Mouse (Mus musculus): ENCODE measurements around the gene Cul3.

Cul3 gene

GRCm38 (mm10) chr1:80293307-80293706 is 47.0 kb downstream of the Cul3 start:
- no peak for DNase-seq (ENCODE audit: low spot score)

GRCm38 (mm10) chr1:80278731-80279130 is 61.5 kb downstream of the Cul3 start:
- DNase-seq (ENCODE audit: low spot score) = no peak

- no peak for DNase-seq (ENCODE audit: low spot score)
These were observed 79.8 kb downstream of the Cul3 start for GRCm38 (mm10) chr1:80260443-80260842.

GRCm38 (mm10) chr1:80258632-80259031 is 81.6 kb downstream of the Cul3 start:
- no peak for DNase-seq (ENCODE audit: low spot score)

- DNase-seq (ENCODE audit: low spot score) = no peak
These were observed 87.0 kb downstream of the Cul3 start for GRCm38 (mm10) chr1:80253309-80253708.

- DNase-seq (ENCODE audit: low spot score) = no peak
These were observed 90.0 kb downstream of the Cul3 start for GRCm38 (mm10) chr1:80250247-80250646.

GRCm38 (mm10) chr1:80247131-80247530 is 93.1 kb downstream of the Cul3 start:
- DNase-seq (ENCODE audit: low spot score) = no peak

GRCm38 (mm10) chr1:80244123-80244522 is 96.2 kb downstream of the Cul3 start:
- no peak for DNase-seq (ENCODE audit: low spot score)

- DNase-seq (ENCODE audit: low spot score) = no peak
These were observed 98.7 kb downstream of the Cul3 start for GRCm38 (mm10) chr1:80241579-80241978.

GRCm38 (mm10) chr1:80240017-80240660 is 100.1 kb downstream of the Cul3 start:
- no peak for DNase-seq (ENCODE audit: low spot score)

- DNase-seq (ENCODE audit: low spot score) = no peak
These were observed 100.8 kb downstream of the Cul3 start for GRCm38 (mm10) chr1:80239481-80239880.

- DNase-seq (ENCODE audit: low spot score) = no peak
These were observed 103.2 kb downstream of the Cul3 start for GRCm38 (mm10) chr1:80236951-80237702.

- DNase-seq (ENCODE audit: low spot score) = no peak
These were observed 104.2 kb downstream of the Cul3 start for GRCm38 (mm10) chr1:80236126-80236525.

GRCm38 (mm10) chr1:80230612-80231011 is 109.7 kb downstream of the Cul3 start:
- no peak for DNase-seq (ENCODE audit: low spot score)

GRCm38 (mm10) chr1:80224839-80225412 is 115.4 kb downstream of the Cul3 start:
- DNase-seq (ENCODE audit: low spot score) = no peak

- DNase-seq (ENCODE audit: low spot score) = no peak
These were observed 119.1 kb downstream of the Cul3 start for GRCm38 (mm10) chr1:80221151-80221550.

- no peak for DNase-seq (ENCODE audit: low spot score)
These were observed 122.0 kb downstream of the Cul3 start, which contains the start of gene Fam124b for GRCm38 (mm10) chr1:80218268-80218667. Gene Fam124b (minus strand): TSS chr1:80218473.

Measured in ovary, postnatal 14 days (tissue).